9 mouse cellular contexts compared by ENCODE assay signal in the genomic region with DNA sequence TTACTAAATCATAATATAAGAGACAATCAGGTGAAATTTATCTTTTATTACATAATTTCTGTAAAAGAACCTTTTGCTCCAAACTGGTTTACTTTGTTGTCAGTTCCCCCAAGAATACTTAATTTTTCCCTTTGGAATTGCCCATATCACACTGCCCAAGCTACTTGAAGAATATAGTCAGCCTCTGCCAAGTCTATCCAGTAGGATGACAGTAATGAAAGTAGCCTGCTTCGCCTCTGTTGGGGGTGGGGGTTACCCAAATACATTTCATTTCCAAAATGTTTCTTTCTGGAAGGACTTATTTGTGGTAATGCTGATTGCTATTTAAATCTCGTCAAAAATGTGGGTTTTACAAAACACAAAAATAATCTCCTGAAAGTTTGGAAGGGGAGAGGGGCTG.
A peak's percentile ranks its signal among the peaks of the same experiment; 100 is the strongest.
DNase-seq lines count a peak whose midpoint lies in the region; ATAC-seq and TF ChIP-seq lines count a peak whose summit lies in the region.
"Had no signal": no experiment of that assay in that cellular context is flagged by ENCODE, and none has a peak within 500 bp of the region (broad histone marks: within the 10 kb centered on the region; RNA-seq: fewer than 3 reads in every experiment).

No protein-coding gene starts in this region.

- no peak for ATAC-seq in heart, embryonic 13.5 days (ENCODE audit: extremely low read depth, insufficient number of reproducible peaks, low FRiP score, low TSS enrichment)
- peak; percentile 59; the same call in 1 of the 2 replicates for ATAC-seq in forebrain, postnatal 0 days
- peak; percentile 76 for ATAC-seq in midbrain, embryonic 13.5 days

- no peaks in the 10 kb centered on the region for H3K27me3 ChIP-seq in heart, embryonic 13.5 days (replicated peaks)
- no peaks in the 10 kb centered on the region for H3K27me3 ChIP-seq in ES-Bruce4 (ENCODE audit: control insufficient read depth, insufficient read depth, low read length, poor library complexity, severe bottlenecking)
- H3K27me3 ChIP-seq in forebrain, postnatal 0 days (ENCODE audit: insufficient read depth, low read length), result no peaks in the 10 kb centered on the region
- H3K27me3 ChIP-seq in midbrain, embryonic 13.5 days, result no peaks in the 10 kb centered on the region

- H3K9ac ChIP-seq in heart, embryonic 13.5 days, result peak overlapping the region; percentile 72
- 0 out of 2 replicates have a peak overlapping the region, but pooled peaks have one; percentile 70 for H3K9ac ChIP-seq in ES-Bruce4 (ENCODE audit: low read depth, poor library complexity, severe bottlenecking)
- peak overlapping the region; percentile 80 for H3K9ac ChIP-seq in forebrain, postnatal 0 days
- H3K9ac ChIP-seq in midbrain, embryonic 13.5 days (replicated peaks), result peak overlapping the region; percentile 66

- no peak for DNase-seq in heart, postnatal 36 days
- DNase-seq in forebrain, postnatal 0 days, result no peak
- DNase-seq in right cerebral cortex, postnatal 14 days, result no peak
- no peak for DNase-seq in spleen, postnatal 4 days (ENCODE audit: low spot score in 2 of 2)
- no peak for DNase-seq in adrenal gland, postnatal 14 days

- no peak for TF ChIP-seq POLR2A in ES-Bruce4 (IDR thresholded peaks at IDR 0.05; ENCODE audit: insufficient read depth, low read length)

- peaks cover 24% of the 10 kb centered on the region for H3K4me1 ChIP-seq in heart, embryonic 13.5 days
- H3K4me1 ChIP-seq in ES-Bruce4 (ENCODE audit: control insufficient read depth, insufficient read depth, low read length), result no peaks in the 10 kb centered on the region
- 0 out of 2 replicates have a peak, but pooled peaks cover 5% of the 10 kb centered on the region for H3K4me1 ChIP-seq in forebrain, postnatal 0 days (ENCODE audit: insufficient read depth)
- H3K4me1 ChIP-seq in midbrain, embryonic 13.5 days (replicated peaks), result peaks cover 16% of the 10 kb centered on the region

- intact Hi-C loops in heart, postnatal 36 days (cut with DNase I), result no loop called here

- no peak for TF ChIP-seq EP300 in ES-Bruce4 (IDR thresholded peaks at IDR 0.05; ENCODE audit: insufficient read depth, low read depth, low read length)

- H3K4me2 ChIP-seq in heart, embryonic 13.5 days, result peak overlapping the region; percentile 67
- H3K4me2 ChIP-seq in forebrain, postnatal 0 days (ENCODE audit: low read depth), result peak overlapping the region; percentile 58
- H3K4me2 ChIP-seq in midbrain, embryonic 13.5 days (replicated peaks), result peak overlapping the region; percentile 59

- 53% methylated on average over 2 of the region's 2 CpGs for WGBS in heart, embryonic 13.5 days
- 5% methylated on average over 2 of the region's 2 CpGs for WGBS in forebrain, postnatal 0 days
- WGBS in midbrain, embryonic 13.5 days, result 27% methylated on average over 2 of the region's 2 CpGs

- peak overlapping the region; percentile 66 for H3K27ac ChIP-seq in heart, embryonic 13.5 days (replicated peaks)
- H3K27ac ChIP-seq in ES-Bruce4 (ENCODE audit: insufficient read depth, low read length), result no peak overlapping the region
- H3K27ac ChIP-seq in forebrain, postnatal 0 days (ENCODE audit: low read depth, low read length), result peak overlapping the region; percentile 91
- H3K27ac ChIP-seq in midbrain, embryonic 13.5 days, result peak overlapping the region; percentile 84
- H3K27ac ChIP-seq: macrophage had no signal

- no peaks in the 10 kb centered on the region for H3K9me3 ChIP-seq in heart, embryonic 13.5 days
- no peaks in the 10 kb centered on the region for H3K9me3 ChIP-seq in ES-Bruce4 (replicated peaks; ENCODE audit: control insufficient read depth, insufficient read depth, low read length, poor library complexity, severe bottlenecking)
- H3K9me3 ChIP-seq in forebrain, postnatal 0 days (ENCODE audit: low read length), result no peaks in the 10 kb centered on the region
- no peaks in the 10 kb centered on the region for H3K9me3 ChIP-seq in midbrain, embryonic 13.5 days

- H3K36me3 ChIP-seq in heart, embryonic 13.5 days, result no peaks in the 10 kb centered on the region
- no peaks in the 10 kb centered on the region for H3K36me3 ChIP-seq in ES-Bruce4 (ENCODE audit: control insufficient read depth, insufficient read depth, low read length, poor library complexity, severe bottlenecking)
- H3K36me3 ChIP-seq in forebrain, postnatal 0 days (ENCODE audit: insufficient read depth), result no peaks in the 10 kb centered on the region
- no peaks in the 10 kb centered on the region for H3K36me3 ChIP-seq in midbrain, embryonic 13.5 days

- peak overlapping the region; percentile 51 for H3K4me3 ChIP-seq in heart, embryonic 13.5 days
- peak overlapping the region; percentile 68; the same call in 1 of the 2 replicates for H3K4me3 ChIP-seq in ES-Bruce4 (ENCODE audit: low read depth, low read length)
- peak overlapping the region; percentile 60 for H3K4me3 ChIP-seq in forebrain, postnatal 0 days (ENCODE audit: low read depth, low read length)
- H3K4me3 ChIP-seq in midbrain, embryonic 13.5 days (replicated peaks), result peak overlapping the region; percentile 53

- TF ChIP-seq CTCF in ES-Bruce4 (IDR thresholded peaks at IDR 0.05; ENCODE audit: low read depth, low read length), result no peak
- TF ChIP-seq CTCF in forebrain, postnatal 0 days (IDR thresholded peaks at IDR 0.05; ENCODE audit: low read depth), result no peak
